Mouse (Mus musculus): Measurements from ENCODE around the gene Kcnj9. TPM values are rescaled to one million over a fixed set of nuclear protein-coding genes. Genes with fewer than 3 reads are reported as not detected.
A peak's percentile ranks its signal among the peaks of the same experiment; 100 is the strongest.

The Kcnj9 gene
- polyA plus RNA-seq, 1 experiment from 2014 or later: not detected

GRCm38 (mm10) chr1:172332925-172333324, 3.8 kb upstream of the Kcnj9 start:
- ATAC-seq (replicated peaks; ENCODE audit: insufficient number of reproducible peaks, insufficient read depth, low FRiP score, low read depth): no peak
- Histone ChIP-seq H3K4me1 (replicated peaks) (no peaks in the 10 kb centered on the region), H3K9me3 (replicated peaks) (no peaks in the 10 kb centered on the region), H3K27me3 (peaks cover 91% of the 10 kb centered on the region), H3K36me3 (no peaks in the 10 kb centered on the region), H3K27ac (no peak overlapping the region), H3K9ac (no peak overlapping the region), H3K4me3 (no peak overlapping the region), H3K4me2 (no peak overlapping the region)
- 69% methylated on average over 2 of the region's 2 CpGs for WGBS

DNA sequence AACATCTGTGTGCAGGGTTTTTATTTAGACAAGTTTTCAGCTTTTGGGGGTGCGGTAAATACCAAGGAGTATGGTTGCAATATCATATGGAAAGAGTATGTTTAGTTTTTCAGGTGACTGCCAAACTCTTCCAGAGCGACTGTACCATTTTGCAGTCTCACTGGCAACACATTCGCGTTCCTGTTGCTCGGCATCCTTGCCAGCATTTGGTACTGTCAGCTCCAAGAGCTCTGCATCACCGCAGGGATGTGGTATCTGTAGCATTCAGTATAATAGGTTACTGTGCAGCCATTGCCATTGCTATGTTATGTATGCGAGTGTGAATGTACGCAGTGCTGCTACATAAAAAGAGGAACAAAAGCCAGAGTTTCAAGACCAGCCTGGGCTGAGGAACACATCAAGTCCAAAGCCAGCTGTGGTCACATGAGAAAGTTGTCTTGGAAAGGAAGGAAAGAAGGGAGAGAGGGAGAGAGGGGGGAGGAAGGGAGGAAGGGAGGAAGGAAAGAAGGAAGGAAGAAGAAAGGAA, 2.4 kb upstream of the Kcnj9 start:
- ATAC-seq (replicated peaks; ENCODE audit: insufficient number of reproducible peaks, insufficient read depth, low FRiP score, low read depth): no peak
- peaks cover under 1% of the 10 kb centered on the region; the same call in 1 of the 2 replicates for H3K4me1 ChIP-seq (replicated peaks)
- H3K36me3 ChIP-seq: no peaks in the 10 kb centered on the region
- H3K27me3 ChIP-seq: peaks cover 93% of the 10 kb centered on the region
- H3K4me3 ChIP-seq: no peak overlapping the region
- no peak overlapping the region for H3K4me2 ChIP-seq
- 72% methylated on average over 8 of the region's 8 CpGs for WGBS
- H3K9me3 ChIP-seq (replicated peaks): no peaks in the 10 kb centered on the region
- H3K27ac ChIP-seq: no peak overlapping the region
- H3K9ac ChIP-seq: no peak overlapping the region

DNA sequence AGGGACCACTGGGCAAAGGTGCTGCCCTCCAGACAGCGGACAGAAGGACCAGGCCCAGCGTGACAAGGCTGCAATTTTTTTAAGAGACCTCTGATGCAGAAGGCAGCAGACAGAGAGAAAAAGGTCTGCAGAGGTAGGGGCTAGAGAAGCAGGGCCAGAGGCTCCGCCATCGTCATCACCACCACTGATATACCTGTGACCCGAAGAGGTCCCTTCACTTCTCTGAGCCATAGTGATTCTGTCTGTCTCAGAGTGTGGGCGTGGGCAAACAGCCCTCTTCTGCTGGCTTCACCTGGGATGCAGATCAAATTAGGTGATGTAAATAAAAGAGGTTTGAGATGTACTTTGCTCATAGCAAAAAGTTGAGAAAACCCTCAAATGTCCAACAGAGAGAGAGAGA, 498 bp upstream of the Kcnj9 start:
- peaks cover 12% of the 10 kb centered on the region for H3K4me1 ChIP-seq (replicated peaks)
- WGBS: 65% methylated on average over 6 of the region's 6 CpGs
- no peaks in the 10 kb centered on the region for H3K9me3 ChIP-seq (replicated peaks)
- H3K9ac ChIP-seq: no peak overlapping the region
- H3K4me2 ChIP-seq: no peak overlapping the region
- H3K36me3 ChIP-seq: no peaks in the 10 kb centered on the region
- no peak overlapping the region for H3K4me3 ChIP-seq
- peaks cover 94% of the 10 kb centered on the region for H3K27me3 ChIP-seq
- no peak for ATAC-seq (replicated peaks; ENCODE audit: insufficient number of reproducible peaks, insufficient read depth, low FRiP score, low read depth)
- no peak overlapping the region for H3K27ac ChIP-seq

- H3K9me3 ChIP-seq (replicated peaks): no peaks in the 10 kb centered on the region
- no peak overlapping the region for H3K9ac ChIP-seq
- peaks cover 93% of the 10 kb centered on the region for H3K27me3 ChIP-seq
- H3K27ac ChIP-seq: no peak overlapping the region
- H3K4me3 ChIP-seq: no peak overlapping the region
- H3K4me2 ChIP-seq: no peak overlapping the region
- 74% methylated on average over 7 of the region's 7 CpGs for WGBS
- H3K36me3 ChIP-seq: no peaks in the 10 kb centered on the region
- H3K4me1 ChIP-seq (replicated peaks): peaks cover 12% of the 10 kb centered on the region
- ATAC-seq (replicated peaks; ENCODE audit: insufficient number of reproducible peaks, insufficient read depth, low FRiP score, low read depth): no peak
Observed at GRCm38 (mm10) chr1:172328461-172328860, 657 bp downstream of the Kcnj9 start.

DNA sequence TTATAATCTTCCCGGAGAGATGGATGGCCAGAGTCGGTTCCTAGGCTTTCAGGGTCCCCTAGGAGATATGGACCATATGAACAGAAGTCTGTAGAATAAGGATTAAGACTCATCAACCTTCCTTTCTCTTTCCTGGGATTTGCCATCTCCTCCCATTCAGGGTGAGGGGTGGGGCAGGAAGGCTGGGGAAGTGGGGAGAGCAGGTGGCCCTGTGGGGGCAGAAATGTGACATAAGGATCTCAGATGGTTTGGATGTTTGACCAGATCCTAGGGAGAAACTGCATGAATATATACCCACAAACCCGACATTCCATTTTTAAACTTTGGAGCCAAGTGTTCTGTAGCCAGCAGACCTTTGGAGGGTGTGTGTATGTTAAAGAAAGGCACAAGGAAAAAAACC, 1.1 kb downstream of the Kcnj9 start:
- 73% methylated on average over 3 of the region's 3 CpGs for WGBS
- Histone ChIP-seq H3K27me3 (peaks cover 90% of the 10 kb centered on the region), H3K4me3 (no peak overlapping the region), H3K9me3 (replicated peaks) (no peaks in the 10 kb centered on the region), H3K36me3 (no peaks in the 10 kb centered on the region), H3K4me2 (no peak overlapping the region), H3K4me1 (replicated peaks) (peaks cover 12% of the 10 kb centered on the region), H3K27ac (no peak overlapping the region), H3K9ac (no peak overlapping the region)
- ATAC-seq (replicated peaks; ENCODE audit: insufficient number of reproducible peaks, insufficient read depth, low FRiP score, low read depth): no peak

DNA sequence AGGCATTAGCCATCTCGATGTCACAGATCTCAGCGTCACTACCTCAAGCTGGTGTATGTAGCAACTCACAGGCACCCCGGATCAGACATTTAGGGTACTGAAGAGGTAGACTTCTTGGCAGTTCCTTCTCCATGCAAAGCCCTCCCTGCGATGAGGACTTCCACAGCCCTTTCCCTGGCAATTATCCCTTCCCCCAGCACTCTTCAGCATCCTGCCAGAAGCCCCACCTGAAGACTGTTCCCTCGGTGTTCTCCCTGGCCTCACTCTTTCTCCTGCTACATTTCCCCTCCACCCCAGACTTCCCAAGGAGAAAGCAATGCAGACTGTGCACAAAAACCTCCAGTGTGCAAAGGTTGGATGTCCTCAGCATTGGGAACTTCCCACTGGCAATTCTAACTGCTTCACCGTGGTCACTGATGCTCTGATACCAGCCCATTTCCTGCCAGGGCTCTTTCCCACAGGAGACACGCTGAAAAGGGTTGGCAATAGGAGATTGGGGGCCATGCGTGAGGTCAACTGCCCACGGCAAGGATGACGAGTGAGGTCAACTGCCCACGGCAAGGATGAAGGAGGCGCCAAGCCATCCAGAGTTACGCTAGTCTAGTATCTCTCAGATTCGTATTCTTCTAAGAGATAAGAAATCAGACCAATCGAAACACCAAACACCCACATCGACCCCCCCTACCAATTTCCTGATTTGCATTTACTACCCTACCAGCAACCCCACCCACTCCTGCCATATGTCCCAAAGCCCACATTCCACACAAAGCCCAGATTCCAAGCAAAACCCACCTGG, 1.7 kb downstream of the Kcnj9 start:
- Histone ChIP-seq H3K9me3 (replicated peaks) (no peaks in the 10 kb centered on the region), H3K36me3 (no peaks in the 10 kb centered on the region), H3K4me3 (no peak overlapping the region), H3K4me2 (no peak overlapping the region), H3K9ac (no peak overlapping the region), H3K4me1 (replicated peaks) (peaks cover 12% of the 10 kb centered on the region), H3K27ac (no peak overlapping the region), H3K27me3 (peaks cover 85% of the 10 kb centered on the region)
- ATAC-seq (replicated peaks; ENCODE audit: insufficient number of reproducible peaks, insufficient read depth, low FRiP score, low read depth): no peak
- WGBS: 77% methylated on average over 16 of the region's 16 CpGs

GRCm38 (mm10) chr1:172326684-172327083, 2.4 kb downstream of the Kcnj9 start:
- no peak overlapping the region for H3K9ac ChIP-seq
- no peak overlapping the region for H3K27ac ChIP-seq
- WGBS: 53% methylated on average over 11 of the region's 11 CpGs
- ATAC-seq (replicated peaks; ENCODE audit: insufficient number of reproducible peaks, insufficient read depth, low FRiP score, low read depth): no peak
- H3K27me3 ChIP-seq: peaks cover 80% of the 10 kb centered on the region
- H3K4me3 ChIP-seq: peak overlapping the region; percentile 54
- H3K4me1 ChIP-seq (replicated peaks): peaks cover 12% of the 10 kb centered on the region
- no peaks in the 10 kb centered on the region for H3K36me3 ChIP-seq
- H3K9me3 ChIP-seq (replicated peaks): no peaks in the 10 kb centered on the region
- peak overlapping the region; percentile 88 for H3K4me2 ChIP-seq

DNA sequence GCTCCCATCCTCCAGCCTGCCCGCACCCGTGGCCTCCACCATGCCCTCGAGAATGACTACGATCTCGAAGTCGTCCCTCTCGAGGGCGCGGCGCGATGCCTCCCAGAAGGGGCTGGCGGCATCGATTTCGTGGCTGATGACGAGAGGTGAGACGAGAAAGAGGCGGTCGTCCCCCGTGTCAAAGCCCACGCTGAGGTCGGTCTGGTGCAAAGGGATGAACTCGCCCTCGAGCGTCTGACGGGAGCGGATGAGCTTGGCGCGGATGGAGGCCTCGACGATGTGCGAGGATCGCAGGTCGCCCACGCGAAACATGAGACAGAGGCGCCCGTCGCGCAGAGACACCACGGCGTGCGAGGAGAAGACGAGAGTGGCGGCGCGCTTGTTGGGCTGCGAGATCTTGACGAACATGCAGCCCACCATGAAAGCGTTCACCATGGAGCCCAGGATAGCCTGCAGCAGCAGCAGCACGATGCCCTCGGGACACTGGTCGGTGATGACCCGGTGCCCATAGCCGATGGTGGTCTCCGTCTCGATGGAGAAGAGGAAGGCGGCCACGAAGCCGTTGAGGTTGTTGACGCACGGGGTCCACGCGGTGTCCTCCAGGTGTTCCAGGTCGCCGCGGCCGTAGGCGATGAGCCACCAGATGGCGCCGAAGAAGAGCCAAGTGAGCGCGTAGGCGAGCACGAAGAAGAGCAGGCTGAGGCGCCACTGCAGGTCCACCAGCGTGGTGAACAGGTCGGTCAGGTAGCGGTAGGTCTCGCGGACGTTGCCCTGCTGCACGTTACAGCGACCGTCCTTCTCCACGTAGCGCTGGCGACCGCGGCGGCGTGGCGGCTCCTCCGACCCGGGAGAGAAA, 3.2 kb downstream of the Kcnj9 start:
- Histone ChIP-seq H3K4me2 (peak overlapping the region; percentile 88), H3K9ac (peak overlapping the region; percentile 25), H3K27me3 (peaks cover 76% of the 10 kb centered on the region), H3K4me3 (peak overlapping the region; percentile 54), H3K27ac (no peak overlapping the region), H3K4me1 (replicated peaks) (peaks cover 12% of the 10 kb centered on the region), H3K36me3 (no peaks in the 10 kb centered on the region), H3K9me3 (replicated peaks) (no peaks in the 10 kb centered on the region)
- ATAC-seq (replicated peaks; ENCODE audit: insufficient number of reproducible peaks, insufficient read depth, low FRiP score, low read depth): no peak
- WGBS: 17% methylated on average over 94 of the region's 94 CpGs

- no peak overlapping the region for H3K4me2 ChIP-seq
- peaks cover 12% of the 10 kb centered on the region for H3K4me1 ChIP-seq (replicated peaks)
- H3K9me3 ChIP-seq (replicated peaks): no peaks in the 10 kb centered on the region
- no peak for ATAC-seq (replicated peaks; ENCODE audit: insufficient number of reproducible peaks, insufficient read depth, low FRiP score, low read depth)
- no peaks in the 10 kb centered on the region for H3K36me3 ChIP-seq
- H3K27me3 ChIP-seq: peaks cover 65% of the 10 kb centered on the region
- no peak overlapping the region for H3K9ac ChIP-seq
- WGBS: 14% methylated on average over 7 of the region's 7 CpGs
- no peak overlapping the region for H3K4me3 ChIP-seq
- H3K27ac ChIP-seq: no peak overlapping the region
Observed at GRCm38 (mm10) chr1:172324725-172325124, 4.4 kb downstream of the Kcnj9 start.

- Histone ChIP-seq H3K36me3 (no peaks in the 10 kb centered on the region), H3K9ac (no peak overlapping the region), H3K4me2 (no peak overlapping the region), H3K27ac (no peak overlapping the region), H3K4me3 (no peak overlapping the region), H3K9me3 (replicated peaks) (no peaks in the 10 kb centered on the region), H3K27me3 (peaks cover 57% of the 10 kb centered on the region), H3K4me1 (replicated peaks) (peaks cover 12% of the 10 kb centered on the region)
- ATAC-seq (replicated peaks; ENCODE audit: insufficient number of reproducible peaks, insufficient read depth, low FRiP score, low read depth): no peak
- 56% methylated on average over 6 of the region's 6 CpGs for WGBS
Observed at GRCm38 (mm10) chr1:172323801-172324359, 5.2 kb downstream of the Kcnj9 start.

DNA sequence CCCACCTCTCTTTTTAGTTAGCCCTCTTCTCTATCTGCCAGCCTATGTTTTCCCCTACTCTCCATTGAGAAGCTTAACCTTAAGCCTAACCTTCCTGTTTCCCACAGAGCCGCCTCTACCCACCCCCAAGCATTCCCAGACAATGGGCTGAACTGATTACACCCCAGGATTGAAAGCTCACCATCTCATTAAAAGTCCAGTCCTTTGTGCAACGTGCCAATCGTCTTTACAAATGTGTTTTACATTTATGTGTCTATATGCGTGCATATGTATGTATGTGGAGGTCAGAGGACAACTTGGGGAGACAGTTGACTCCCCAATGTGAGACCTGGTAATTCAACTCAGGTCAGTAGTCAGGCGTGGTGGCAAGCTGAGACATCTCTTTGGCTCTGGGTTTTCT, 5.8 kb downstream of the Kcnj9 start:
- Histone ChIP-seq H3K4me2 (no peak overlapping the region), H3K9me3 (replicated peaks) (no peaks in the 10 kb centered on the region), H3K4me3 (no peak overlapping the region), H3K27me3 (peaks cover 51% of the 10 kb centered on the region), H3K36me3 (no peaks in the 10 kb centered on the region), H3K4me1 (replicated peaks) (peaks cover 12% of the 10 kb centered on the region), H3K9ac (no peak overlapping the region), H3K27ac (no peak overlapping the region)
- 45% methylated on average over 5 of the region's 5 CpGs for WGBS
- ATAC-seq (replicated peaks; ENCODE audit: insufficient number of reproducible peaks, insufficient read depth, low FRiP score, low read depth): no peak
